Mouse (Mus musculus) embryo, embryonic 9.5 days (tissue): ENCODE measurements at regions not wholly inside any gene's neighbourhood (a gene's known extent, or its start where the extent isn't known, plus 50 kb on each side); places are given as distances from the start of the nearest gene placed in this dataset.

Source experiments
- DNase-seq: peaks from one replicate; pipeline ENCODE4 v3.0.0-alpha.2; 2017; ENCODE audit errors: extremely low spot score

DNA sequence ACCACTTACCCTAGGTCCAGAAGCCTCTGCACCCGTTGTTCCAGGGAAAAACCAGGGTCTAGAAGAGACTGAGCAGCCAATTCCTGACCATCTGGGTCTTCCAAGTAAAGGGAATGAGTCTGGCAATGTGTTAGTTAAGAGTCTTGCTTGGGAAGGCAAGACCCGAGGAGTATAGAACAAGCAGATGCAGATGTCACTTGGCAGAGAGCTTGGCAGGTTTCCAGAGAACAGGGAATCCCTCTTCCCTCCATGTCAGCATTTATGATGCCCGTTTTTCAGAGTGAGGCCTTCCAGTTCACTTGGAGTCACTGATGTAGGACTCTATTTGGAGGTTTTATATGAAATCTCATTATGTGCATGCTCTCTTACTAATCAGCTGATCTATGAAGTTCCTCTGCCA, 231.1 kb downstream of the Bcl2 start:
- DNase-seq = no peak

DNA sequence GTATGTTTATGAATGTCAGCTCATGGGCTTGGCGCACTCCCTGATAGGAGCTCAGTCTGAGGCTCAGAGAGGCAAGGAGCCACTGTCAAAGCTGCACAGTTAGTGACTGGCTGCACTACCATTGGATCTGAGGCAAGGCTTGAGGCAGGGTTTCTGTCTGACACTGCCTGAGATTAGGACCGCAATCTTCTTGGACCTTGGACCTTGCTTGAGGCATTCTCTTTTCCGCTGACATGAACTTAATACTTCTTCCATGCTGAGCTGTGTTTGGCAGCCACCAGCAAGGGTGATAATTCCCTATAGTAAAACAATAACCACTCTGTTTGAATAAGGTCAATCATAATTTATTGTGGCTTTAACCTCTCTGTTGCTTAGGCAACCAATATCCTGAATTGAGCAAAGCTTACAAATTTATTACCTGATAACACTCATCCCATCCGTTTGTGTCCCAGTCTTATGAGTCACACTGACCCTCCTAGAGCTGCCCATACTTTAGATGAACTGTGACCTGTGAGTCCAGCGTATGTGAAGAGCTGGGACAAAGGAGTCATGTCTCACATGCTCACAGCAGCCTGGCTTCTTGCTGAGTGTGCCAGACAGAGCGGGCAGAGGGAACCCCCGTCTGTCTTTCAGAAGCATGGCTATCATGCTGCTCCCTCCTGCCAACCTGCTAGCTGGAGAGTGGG, 236.3 kb downstream of the Bcl2 start:
- no peak for DNase-seq

DNA sequence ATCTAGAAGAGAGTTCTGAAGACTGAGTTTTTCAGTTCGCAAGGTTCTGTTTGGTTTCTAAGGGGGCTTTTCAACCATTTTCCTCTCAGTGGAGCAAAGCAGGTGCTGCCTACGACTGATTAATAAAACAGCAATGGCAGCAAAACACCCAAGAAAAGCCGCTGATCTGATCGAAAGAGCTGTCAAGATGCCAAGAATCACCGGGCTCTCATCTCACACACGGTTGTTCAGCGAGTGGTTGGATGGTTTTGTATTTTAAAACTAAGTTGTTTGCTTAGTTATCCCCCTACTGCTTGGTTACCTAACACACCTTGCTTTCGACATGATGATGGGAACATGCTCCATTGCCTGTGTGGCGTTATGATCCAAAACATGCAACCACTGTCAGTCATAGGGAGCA, 246.1 kb downstream of the Bcl2 start:
- DNase-seq = no peak

DNA sequence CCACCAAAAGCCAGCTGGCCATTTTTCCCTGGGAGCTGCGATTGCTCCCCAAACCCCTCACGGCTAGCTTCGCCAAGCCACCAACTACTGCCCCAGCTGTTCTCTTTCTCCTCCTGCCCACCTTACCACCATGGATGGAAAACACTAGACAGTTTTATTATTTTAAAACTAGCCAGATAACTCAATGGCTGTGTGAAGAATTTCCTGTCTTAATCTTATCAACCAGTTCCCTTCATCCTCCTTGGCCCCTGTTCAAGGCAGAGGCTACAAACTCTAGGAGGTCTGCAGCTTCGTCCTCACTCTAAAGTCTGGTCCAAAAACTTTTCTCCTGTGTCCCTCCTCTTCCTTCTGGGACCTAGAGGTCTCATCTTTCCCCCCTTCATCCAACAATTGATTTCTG, 247.4 kb downstream of the Bcl2 start:
- no peak for DNase-seq

DNA sequence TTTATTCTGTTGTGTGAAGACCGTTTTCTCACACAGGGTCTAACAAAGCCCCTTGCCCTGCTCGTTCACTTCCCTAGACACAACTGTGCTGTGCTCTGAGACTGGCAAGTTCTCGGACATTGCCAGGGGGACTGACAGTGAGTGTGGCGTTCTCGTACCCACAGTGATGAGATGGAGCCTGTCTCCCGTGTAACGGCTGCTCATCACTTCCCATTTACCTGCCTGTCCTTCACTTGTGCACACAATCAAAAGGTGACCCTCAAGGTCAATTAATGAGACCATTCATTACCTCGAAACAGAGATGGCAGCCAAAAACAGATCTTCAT, 248.1 kb downstream of the Bcl2 start:
- DNase-seq = peak; percentile 6

DNA sequence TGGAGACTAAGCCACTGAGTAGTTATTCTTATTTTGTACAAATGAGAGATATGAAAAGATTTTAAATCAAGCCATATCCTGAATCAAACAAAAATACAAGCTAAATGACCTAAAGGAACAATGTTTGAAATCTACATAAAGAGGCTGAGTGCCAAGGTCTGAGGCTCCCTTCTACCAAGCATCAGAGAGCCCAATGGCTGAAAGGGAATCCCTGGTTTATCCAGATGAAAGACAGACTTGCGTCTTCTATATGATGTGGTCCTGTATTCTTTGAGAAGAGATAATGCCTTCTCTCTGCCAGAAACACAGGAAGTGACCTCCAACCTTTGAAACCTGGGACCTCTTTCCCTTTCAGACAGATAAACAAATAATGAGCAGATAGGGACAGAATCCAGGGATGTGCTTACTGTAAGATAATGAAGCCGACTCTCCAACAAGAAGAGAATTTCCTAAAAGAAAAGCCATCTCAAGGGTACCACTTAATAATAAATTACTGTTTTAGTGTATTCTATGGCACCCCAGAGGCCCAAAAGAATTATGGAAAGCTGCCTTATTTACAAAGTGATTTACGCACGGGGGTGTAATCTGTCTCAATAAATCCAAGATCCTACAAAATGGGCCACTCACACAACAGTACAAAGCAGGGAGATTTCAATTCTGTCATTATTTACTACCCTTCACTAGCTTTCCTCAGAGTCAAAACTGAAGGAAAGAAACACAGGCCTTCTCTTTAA, 248.7 kb downstream of the Bcl2 start:
- peak; percentile 9 for DNase-seq

DNA sequence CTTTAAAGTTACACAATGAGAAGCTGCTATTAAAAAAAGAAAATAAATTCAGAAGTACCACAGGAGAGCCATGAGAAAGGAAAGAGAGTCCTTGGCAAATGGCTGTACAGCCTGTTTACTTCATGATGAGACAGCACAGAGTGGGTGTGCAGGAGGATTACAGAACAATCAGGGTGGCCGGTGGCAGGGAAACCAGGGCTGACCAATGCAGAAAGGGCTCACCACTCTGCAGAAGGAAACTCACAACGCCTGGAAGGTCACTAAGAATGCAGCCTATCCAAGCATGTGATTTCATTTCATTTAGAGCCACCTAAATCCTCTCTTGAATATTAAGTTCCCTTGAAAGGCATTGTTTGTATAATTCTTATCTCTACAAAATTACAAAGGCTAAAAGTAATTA, 249.3 kb downstream of the Bcl2 start:
- DNase-seq = peak; percentile 13

DNA sequence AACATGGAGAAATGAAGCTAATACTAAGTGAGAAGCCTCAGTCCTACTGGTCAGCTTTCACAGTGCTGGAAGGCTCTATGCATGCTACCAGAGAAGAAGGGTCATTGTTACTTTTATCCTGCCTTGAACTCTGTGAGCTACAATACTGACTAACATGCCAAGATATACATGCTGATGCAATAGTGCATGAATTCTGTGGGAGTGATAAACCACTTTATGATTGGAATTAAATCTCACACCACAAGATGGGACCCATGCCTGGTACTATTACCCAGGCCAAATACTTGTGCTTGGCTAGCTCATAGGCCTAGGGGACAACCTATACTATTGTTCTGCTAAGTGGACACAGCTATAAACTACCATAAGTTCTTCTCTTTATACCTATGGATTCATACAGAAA, 251.5 kb downstream of the Bcl2 start:
- DNase-seq = no peak

DNA sequence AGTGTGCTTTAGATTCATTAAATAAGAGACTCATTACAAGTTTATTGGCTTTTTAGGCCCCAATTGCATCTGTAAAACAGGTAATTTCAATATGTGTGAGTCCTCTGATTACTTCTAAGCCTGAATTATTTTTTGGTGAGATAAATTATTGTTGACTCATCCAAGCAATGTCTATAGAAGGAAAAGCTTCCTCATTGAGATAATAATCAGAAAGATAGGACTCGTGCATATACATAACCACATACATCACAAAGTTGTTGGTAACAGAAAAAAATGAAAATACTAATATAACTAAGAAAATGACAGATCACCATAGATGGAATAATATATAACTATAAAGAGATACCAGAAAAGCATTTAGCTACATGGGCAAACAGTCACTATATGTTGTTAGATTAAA, 252.0 kb downstream of the Bcl2 start:
- DNase-seq = no peak

DNA sequence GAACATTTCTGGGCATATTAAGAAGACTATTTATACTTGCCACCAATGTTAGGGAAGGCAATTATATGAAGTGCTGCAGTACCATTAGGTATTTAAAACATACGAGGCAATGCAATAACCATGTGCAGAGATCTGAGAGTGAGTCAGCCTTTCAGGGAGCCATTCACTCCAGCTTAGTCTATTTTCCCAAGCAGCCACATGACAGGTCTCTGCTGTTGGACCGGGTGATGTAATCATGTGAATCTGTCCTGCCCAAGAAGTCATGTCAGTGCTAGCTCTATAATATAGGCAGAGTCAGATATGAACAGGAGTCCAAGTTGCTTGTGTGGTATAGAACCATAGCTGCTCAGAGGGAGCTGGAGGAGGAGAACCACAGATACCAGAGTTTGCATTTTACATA, 253.1 kb downstream of the Bcl2 start:
- no peak for DNase-seq

DNA sequence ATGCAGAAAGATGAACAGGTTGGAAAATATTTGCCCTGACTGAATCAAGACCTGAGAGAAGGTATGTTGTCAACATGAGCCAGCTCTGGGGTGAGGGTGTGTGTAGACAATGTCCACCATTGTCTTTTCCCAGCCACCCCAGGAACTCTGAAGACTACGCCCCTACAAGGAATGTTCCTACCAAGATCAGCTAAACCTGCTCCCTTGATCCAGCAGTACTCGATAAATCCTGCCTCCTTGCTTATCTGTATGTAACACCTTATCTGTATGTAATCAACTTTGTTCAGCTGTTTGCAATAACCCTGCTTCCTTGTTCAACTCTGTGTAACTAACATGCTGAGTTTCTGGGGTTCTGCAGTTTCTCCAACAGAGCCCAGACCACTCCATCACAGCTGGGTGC, 264.3 kb downstream of the Bcl2 start:
- DNase-seq = no peak
